Mouse (Mus musculus): Measurements from ENCODE around the gene Sft2d2.

GRCm38 (mm10) chr1:165229577-165229976 is 35.3 kb upstream of the Sft2d2 start:
- TF ChIP-seq CTCF (IDR thresholded peaks at IDR 0.05; ENCODE audit: extremely low read depth, insufficient read depth, low read length), result no peak
- no peak for TF ChIP-seq POLR2A (IDR thresholded peaks at IDR 0.05; ENCODE audit: extremely low read depth, insufficient read depth, low read length)
